ENCODE assay signal across 19 mouse cellular contexts in genomic region chr2:156479833-156480232, GRCm38 (mm10). TPM values are rescaled to one million over a fixed set of nuclear protein-coding genes. Genes with fewer than 3 reads are reported as not detected.
DNase-seq lines count a peak whose midpoint lies in the region; ATAC-seq and TF ChIP-seq lines count a peak whose summit lies in the region.
"Had no signal": no experiment of that assay in that cellular context is flagged by ENCODE, and none has a peak within 500 bp of the region (broad histone marks: within the 10 kb centered on the region; RNA-seq: fewer than 3 reads in every experiment).

No protein-coding gene starts in this region.

- H3K4me1 ChIP-seq in cortical plate, adult 2 months (ENCODE audit: control insufficient read depth, insufficient read depth, low read length) = peaks cover 7% of the 10 kb centered on the region

- no peak for TF ChIP-seq CTCF in cortical plate, adult 2 months (IDR thresholded peaks at IDR 0.05; ENCODE audit: extremely low read depth, insufficient read depth, low read length)

- peak; percentile 54 to 57 for DNase-seq in cerebellum, adult 18-20 months
- DNase-seq in ovary, adult 18-20 months (ENCODE audit: low spot score) = peak; percentile 29
- no peak for DNase-seq in ovary, postnatal 14 days (ENCODE audit: low spot score)
- DNase-seq in cerebellum, adult 8-10 months = peak; percentile 57
- DNase-seq: adrenal gland, postnatal 36 days; gastrocnemius, postnatal 10 days; heart, adult 18-20 months; heart, postnatal 36 days; liver, embryonic 13.5 days; lung, embryonic 14.5 days; lung, postnatal 36 days; thymus, postnatal 36 days had no signal

- H3K27ac ChIP-seq in cortical plate, adult 2 months (ENCODE audit: insufficient read depth, low read length) = peak overlapping the region; percentile 56; the same call in 1 of the 2 replicates
- H3K27ac ChIP-seq: hindbrain, postnatal 0 days; limb, embryonic 13.5 days; liver, embryonic 13.5 days had no signal

- TF ChIP-seq POLR2A in cortical plate, adult 2 months (IDR thresholded peaks at IDR 0.05; ENCODE audit: extremely low read depth, insufficient read depth, low read length) = no peak

- ATAC-seq in cerebellum, adult (ENCODE audit: insufficient number of reproducible peaks, low FRiP score, low TSS enrichment) = no peak
- no peak for ATAC-seq in frontal cortex, adult (ENCODE audit: low TSS enrichment)
- ATAC-seq: hindbrain, postnatal 0 days; intestine, postnatal 0 days; midbrain, embryonic 16.5 days had no signal

- H3K4me3 ChIP-seq in cortical plate, adult 2 months (ENCODE audit: insufficient read depth, low read length) = 0 out of 2 replicates have a peak overlapping the region, but pooled peaks have one; percentile 1
- H3K4me3 ChIP-seq: limb, embryonic 13.5 days; liver, embryonic 13.5 days had no signal

RNA-seq across cellular contexts. Expression of gene Epb41l1, which starts 59.1 kb away (rescaled TPM):
- 226 and 245 TPM in 2 replicates for polyA plus RNA-seq in cortical plate, adult 2 months (2012; rRNA removed)
